Mouse (Mus musculus): ENCODE data around the gene Sap25. TPM values are rescaled to one million over a fixed set of nuclear protein-coding genes. Genes with fewer than 3 reads are reported as not detected.
"Not testable (repeated sequence)": the region's sequence is repeated elsewhere in the genome, so short reads cannot be mapped to it uniquely, and the experiment has no call there.

The Sap25 gene
- 1 to 10 TPM; 4.2 to 4.4 TPM for total RNA-seq (2021)
- long read RNA-seq, experiment 1, partial matches to known transcripts = 0 of 5 reads
- long read RNA-seq, experiment 1, other reads (novel, unspliced or antisense) = 0 of 5 reads
- long read RNA-seq, experiment 2, partial matches to known transcripts = 0 of 3 reads
- long read RNA-seq, experiment 2, other reads (novel, unspliced or antisense) = 0 of 3 reads

DNA sequence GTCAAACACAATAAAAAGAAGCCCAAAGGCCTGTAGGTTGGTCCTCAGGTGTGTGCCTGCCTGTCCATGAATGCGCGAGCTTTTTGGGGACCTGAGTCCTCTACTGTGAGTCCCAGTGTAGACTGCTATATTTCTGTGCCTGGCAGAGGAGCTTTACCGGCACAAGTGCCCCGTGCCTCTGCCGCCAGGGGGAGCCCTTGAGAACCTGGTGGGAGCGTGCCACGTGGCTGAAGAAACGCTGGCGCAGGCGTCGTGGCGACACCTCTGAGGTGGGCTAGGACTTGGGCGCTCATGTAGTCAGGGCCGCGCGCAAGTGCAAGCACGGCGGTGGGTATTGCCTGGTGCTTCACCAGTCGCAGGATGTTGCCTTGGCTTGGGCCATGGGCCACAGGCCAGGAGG, at the start of gene Sap25:
Gene Sap25 (plus strand): TSS at position 281 of the 400 bp plus-strand sequence.
- DNase-seq = peak in 1 of 2 experiments; percentile 51
- intact Hi-C loops (cut with DNase I) = no loop called here

DNA sequence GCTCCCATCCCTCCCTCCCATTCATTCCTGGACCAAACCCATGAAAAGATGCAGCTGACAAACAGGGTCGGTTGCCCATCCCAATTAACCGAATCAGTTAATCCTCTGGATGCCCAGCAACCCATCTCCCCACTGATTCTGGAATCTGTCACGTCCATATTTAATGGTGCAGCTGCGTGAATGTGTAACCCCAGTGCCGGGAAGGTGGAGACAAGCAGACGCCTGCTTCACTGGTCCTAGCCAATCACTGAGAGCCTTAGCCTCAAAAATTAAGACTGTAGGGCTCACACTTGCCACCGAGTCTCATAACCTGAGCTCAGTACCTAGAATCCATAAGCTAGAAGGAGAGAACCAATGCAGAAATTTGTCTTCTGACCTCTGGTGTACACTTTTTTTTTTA, 45.2 kb upstream of the Sap25 start:
- intact Hi-C loops (cut with DNase I) = no loop called here
- no peak for DNase-seq

DNA sequence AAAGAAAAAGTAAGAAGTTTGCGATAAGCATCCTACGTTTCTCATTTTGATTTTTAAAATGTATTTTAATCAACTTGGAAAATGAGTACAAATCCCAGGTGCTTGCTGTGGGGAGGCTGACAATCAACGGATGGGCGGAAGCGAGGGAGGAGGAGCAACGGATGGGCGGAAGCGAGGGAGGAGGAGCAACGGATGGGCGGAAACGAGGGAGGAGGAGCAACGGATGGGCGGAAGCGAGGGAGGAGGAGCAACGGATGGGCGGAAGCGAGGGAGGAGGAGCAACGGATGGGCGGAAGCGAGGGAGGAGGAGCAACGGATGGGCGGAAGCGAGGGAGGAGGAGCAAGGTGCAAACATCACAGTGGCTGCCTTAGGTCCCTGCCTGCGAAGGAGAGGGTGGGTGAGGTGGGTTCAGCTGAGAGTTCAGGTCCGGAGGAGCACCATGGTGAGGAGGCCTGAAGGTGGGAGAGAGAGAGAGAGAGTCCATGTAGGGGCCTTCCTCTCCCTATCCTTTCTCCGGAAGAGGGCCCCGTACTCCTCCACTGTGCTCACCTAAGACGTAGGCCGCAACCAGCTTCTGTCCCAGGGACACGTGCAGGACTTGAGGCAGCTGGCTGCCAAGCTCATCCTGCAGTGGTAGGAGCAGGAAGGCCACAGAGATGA, 44.4 kb upstream of the Sap25 start:
- intact Hi-C loops (cut with DNase I) = no loop called here
- DNase-seq = no peak

DNA sequence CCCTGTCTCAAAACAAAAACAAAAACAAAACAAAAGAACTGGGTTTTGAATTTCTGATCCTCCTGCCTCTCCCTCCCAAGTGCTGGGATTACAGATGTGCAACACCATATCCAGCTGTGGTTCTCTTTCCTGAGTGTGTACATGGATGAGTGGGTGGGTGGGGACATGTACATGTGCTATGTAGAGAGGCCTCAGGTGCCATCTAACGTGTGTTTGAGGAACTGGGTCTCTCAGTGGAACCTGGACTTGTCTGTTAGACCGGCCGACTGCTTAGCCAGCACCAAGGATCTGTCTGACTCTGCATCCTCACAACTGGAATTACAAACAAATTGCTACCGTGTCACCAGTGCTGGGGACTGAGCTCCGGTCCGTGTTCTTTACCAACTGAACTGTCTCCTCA, 43.5 kb upstream of the Sap25 start:
- intact Hi-C loops (cut with DNase I) = no loop called here
- no peak for DNase-seq

DNA sequence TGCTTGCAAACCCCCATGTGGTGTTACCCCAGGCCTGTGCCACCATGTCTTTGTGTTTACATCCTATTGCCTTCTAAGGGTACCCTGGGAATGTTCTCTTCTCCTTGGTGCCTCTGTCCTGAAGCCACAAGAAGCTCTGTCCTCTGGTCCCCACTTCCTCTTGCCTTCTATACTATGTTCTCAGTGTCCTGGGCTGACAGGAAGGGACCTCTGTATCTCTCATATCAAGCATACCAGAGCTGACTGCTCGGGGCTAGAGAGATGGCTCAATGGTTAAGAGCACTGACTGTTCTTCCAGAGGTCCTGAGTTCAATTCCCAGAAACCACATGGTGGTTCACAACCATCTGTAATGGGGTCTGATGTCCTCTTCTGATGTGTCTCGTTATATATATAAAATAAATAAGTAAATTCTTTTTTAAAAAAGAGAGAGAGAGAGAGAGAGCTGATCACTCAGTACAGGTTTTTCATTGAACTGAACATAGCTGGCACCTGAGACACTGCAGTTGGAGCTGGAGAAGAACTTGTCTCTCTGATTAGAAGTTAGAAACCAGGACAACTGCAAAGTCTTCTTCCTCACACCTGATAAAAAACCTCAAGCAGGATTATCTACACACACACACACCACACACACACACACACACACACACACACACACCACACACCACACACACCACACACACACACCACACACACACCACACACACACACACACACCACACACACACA, 42.9 kb upstream of the Sap25 start:
- DNase-seq = no peak
- intact Hi-C loops (cut with DNase I) = no loop called here

DNA sequence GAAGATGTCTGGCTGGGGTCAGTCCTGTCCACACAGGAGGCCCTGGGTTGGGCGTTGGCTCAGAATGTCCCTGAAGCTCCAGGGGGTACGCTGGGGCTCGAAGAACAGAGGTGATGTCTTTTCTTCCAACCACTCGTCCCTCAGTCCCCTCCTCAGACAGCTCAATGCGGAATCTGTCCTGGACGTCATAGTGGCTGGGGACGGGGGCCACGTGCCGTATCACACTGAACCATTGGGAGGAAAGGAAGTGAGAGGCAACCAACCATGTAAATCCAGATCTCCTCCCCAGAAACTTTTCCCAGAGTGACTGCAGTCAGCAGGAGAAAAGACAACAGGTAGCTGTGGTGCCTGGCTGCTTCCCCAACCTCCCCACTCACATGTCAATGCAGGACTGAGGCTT, 41.5 kb upstream of the Sap25 start:
- intact Hi-C loops (cut with DNase I) = no loop called here

DNA sequence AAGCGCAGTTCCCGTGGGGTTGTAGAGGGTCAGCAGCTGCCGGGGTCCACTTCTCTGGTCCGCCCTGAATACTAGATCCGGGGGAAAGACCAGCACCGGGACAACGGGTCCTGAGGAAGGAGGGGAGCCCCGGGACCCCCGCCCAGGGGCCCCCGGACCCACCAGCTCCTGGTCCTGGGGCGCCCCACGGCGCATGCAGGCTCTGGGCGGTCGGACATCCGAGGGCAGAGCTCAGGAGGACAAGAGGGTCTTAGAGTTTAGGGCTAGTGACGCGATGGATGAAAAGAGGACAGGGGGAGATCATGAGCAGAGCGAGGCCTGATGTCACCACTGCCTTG, 40.9 kb upstream of the Sap25 start:
- DNase-seq = no peak
- intact Hi-C loops (cut with DNase I) = loop anchor here (2.0 kb wide), 1 partner anchor 67 kb away; the partner anchor contains the start of genes Epo and Gnb2

More for the DNA sequence above, 41.5 kb upstream of the Sap25 start:
- DNase-seq = no peak

DNA sequence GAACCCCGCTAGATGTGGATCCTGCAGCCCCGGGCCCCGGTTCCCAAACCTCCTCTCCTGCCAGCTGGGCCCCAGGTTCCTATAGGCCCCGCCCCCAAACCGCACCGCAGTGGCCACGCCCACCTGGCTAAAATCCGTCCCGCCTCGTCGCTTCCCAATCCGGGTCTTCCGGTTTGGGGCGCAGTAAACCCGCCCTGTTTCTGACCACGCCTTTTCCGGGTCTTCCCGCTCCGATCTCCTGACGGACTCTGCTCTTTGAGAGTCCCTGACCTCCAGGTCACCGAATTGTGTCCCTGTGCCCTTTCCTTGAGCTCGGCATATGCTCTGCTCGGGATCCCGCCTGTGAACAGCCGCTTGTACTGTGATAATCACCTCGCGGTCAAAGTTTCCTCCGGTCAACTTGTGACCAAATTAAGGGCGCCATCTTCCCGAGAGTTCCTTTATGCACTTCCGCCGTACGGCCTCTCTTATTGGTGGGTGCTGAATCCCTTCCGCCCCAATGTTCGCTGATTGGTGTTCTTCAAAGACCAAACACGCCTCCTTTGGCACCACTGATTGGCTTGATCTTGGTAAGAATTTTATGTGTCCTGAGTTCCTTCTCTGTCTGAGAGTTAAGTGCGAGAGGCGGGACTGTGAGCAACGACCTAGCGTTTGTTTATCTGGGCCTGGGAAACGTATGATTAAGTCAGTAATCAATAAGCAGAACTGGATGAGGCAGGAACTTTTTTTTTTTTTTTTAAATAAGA, 40.3 kb upstream of the Sap25 start, which contains the start of gene Mospd3:
Gene Mospd3 (minus strand): TSS at position 440 of the 746 bp plus-strand sequence.
- DNase-seq = peak; percentile 96 to 97
- intact Hi-C loops (cut with DNase I) = loop anchor here (2.0 kb wide), 1 partner anchor 68 kb away; the partner anchor contains the start of genes Epo and Gnb2

DNA sequence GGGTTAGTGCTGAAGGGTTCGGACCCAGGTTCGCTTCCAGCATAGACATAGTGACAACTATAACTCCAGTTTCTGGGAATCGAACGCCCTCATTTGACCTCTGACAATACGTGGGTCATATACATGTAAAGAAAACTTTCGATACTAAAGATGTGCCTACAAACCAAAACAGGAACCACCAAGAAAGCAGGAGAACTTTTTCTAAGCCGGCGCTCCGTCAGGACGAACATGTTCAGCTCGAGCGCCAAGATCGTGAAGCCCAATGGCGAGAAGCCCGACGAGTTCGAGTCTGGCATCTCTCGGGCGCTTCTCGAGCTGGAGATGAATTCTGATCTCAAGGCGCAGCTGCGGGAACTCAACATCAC, 39.8 kb upstream of the Sap25 start:
- DNase-seq = peak in 1 of 2 experiments; percentile 66

DNA sequence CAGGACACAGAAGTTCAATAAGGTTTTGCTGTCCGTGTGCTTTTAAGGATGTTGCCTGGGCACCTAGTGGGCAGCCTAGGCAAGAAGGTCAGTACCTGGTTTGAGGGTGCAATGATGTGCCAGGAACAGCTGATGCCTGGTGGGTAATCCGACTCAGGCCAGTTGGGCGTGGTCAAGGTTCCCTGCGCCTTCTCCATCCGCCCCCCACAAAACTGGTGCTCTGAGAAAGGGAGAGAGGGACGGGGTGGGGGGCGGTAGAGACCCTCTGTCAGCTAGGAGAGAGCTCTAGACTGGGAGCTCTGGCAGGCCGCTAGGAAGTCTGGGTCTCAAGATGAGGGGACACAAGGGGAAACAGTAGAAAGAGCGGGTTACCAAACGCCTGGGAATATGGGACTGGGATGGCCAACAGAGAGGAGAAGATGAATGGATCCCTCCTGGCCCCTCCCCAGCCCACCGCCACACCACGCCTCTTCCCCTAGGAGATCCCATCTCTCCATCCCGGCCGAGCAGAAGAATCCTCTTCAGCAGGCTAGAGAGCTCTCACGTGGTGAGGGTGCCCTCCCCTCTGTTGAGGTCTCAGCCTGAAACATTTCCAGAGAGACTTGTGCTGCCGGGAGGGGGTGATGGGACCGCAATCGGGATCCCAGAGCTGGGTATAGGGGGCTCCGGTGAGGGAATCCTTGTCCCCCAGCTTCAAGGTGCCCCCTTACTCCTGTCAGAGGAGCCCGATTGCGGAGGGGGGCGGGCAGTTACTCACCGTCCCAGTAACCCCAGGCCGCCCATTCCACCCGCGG, 33.1 kb upstream of the Sap25 start:
- no peak for DNase-seq
- intact Hi-C loops (cut with DNase I) = no loop called here

More for the DNA sequence above, 39.8 kb upstream of the Sap25 start:
- intact Hi-C loops (cut with DNase I) = loop anchor here (2.0 kb wide), 1 partner anchor 69 kb away; the partner anchor contains the start of genes Epo and Gnb2

DNA sequence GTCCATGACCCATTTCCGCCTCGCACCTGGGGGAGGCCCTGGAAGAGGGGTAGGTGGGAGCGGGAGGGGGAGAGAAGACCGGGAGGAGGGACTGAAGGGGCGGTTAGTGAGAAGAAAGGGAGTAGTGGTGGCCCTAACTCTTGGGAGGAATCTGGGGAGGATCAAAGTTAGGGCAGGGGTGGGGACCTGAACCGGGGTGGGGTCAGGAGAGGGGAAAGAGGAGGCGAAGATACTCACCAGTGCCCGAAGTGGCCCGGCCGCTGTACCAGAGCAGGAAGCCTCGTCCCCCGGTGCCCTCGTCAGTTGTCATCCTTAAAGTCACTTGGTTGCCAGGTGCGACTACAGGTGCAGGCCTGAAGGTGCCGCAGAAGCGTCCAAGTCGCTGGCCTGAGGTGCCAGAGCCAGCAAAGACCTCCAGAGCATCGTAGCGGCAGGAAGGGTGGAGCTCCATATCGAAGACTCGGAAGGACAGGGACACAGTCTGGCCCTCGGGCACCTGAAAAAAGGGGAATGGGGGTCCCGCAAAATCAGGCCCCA, 32.4 kb upstream of the Sap25 start:
- intact Hi-C loops (cut with DNase I) = no loop called here

DNA sequence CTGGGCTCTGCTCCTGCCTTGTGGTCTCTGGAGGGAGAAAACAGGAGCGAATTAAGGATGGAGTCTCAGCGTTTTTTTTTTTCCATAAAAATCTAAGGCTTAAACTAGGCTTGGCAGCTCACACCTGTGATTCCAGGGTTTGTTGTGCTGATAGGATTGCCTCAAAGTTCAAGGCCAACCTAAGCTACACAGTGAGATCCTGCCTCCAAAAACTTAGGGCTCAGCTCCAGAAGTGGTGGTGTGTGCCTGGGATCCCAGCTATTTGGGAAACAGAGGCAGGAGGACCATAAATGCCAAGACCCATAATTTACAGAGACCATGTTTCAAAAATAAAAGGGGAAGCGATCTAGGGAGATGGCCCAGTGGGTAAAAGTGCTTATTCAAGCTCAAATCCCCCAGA, 31.8 kb upstream of the Sap25 start:
- intact Hi-C loops (cut with DNase I) = no loop called here
- no peak for DNase-seq

More for the DNA sequence above, 32.4 kb upstream of the Sap25 start:
- no peak for DNase-seq

DNA sequence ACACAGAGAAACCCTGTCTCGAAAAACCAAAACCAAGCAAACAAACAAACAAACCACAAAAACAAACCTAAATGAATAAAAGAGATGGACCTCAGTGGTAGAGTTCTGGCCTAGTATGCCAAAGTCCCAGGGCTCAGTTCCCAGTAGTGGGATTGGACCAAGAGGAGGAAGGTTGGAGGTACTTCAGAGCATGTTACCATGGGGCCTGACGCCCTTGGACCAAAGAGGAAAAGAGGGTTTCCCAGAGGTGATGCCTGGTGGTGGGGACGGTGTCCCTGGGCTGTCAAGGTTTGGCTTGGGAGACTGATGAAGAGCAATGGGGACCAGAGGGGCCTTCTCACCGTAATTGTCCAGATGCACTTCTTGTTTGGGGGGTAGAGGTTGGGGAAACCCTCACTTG, 31.1 kb upstream of the Sap25 start:
- intact Hi-C loops (cut with DNase I) = no loop called here
- DNase-seq = peak in 1 of 2 experiments; percentile 13

DNA sequence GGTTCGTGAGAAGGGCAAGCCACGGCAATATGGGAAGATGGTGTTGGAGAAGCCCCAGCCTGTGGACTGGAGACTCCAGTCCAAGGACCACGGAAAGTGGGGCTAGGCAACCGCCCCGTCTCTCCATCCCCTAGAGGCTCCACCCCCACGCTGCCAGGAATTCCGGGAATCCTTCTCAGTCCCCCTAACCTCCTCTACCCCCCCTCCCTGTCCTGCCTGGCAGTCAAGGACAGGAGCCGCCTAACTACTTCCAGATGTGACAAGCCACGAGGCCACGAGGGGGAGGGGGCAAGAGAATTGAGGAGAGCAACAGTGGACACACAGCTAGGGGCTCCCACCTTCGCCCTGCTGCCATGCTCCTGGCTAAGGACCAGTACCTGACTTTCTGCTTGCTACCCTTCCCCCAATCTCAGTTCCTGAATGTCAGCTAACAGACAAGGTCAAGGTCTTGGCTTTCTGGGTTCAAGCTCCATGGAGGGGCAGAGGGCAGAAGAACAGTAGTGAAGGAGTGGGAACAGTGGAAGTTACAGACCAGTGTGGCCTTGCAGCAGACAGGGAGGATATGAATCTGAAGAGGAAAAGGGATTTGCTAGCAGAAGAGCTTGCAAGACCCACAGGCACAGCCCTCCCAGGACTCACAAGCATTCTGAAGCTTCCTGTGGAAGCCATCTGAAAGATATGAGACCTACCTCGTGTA, 30.4 kb upstream of the Sap25 start:
- intact Hi-C loops (cut with DNase I) = no loop called here
- peak; percentile 80 to 85 for DNase-seq

DNA sequence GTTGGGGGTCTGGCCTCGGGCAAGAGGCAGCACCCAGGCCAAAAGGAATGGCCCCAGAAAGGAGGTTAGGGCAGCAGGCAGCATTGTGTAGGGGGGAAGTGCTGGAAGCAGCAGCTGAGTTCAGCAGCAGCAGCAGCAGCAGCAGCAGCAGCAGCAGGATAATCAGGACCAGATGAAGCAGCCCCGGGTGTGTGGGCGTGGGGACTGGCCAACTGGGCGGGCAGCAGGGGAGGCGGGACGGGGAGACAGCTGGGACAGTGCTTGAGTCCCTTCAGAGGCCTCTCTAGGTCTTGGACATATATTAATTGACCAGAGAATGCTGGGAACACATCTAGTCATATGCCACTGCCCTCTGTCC, 29.9 kb upstream of the Sap25 start:
- intact Hi-C loops (cut with DNase I) = no loop called here
- DNase-seq = peak; percentile 77 to 81

DNA sequence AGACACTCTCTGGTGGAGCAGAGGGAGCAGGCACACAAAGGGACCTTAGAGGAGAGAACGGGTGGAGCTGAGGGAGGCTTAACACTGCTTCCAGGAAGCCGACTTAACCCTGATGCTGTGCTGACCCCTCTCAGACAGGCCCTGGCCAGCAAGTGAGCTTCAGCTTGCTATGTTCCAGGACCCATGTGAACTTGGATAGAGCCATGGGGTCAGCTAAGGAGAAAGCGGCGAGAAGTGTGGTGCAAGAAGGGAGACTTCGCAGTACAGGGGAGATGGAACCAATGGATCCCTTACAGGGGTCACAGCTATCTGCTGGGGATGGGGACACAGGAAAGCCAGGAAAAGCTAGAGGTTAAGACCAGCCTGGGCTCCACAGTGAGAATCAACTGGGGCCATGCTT, 28.1 kb upstream of the Sap25 start:
- DNase-seq = no peak

DNA sequence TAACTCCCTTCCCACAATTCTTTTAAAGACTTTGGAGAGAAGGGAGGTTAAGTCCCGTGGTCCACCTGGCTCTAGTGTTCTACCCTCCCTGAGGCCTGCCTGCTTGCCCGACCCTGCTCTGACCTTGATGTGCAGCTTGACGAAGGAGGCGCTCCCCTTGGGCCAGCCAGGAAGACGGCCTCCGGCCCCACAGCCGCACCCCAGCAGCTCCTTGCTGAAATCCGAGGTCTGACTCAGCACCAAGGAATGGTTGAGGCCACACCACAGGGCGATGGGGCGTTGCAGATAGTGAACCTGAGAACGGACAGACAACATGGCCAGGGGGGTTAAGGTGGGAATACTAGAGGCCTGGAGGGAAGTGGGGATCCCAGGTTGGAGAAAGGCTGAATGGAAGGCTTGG, 27.6 kb upstream of the Sap25 start, which contains the start of gene Pcolce:
Gene Pcolce (minus strand): TSS at position 235 of the 400 bp plus-strand sequence.
- intact Hi-C loops (cut with DNase I) = no loop called here
- no peak for DNase-seq

More for the DNA sequence above, 28.1 kb upstream of the Sap25 start:
- intact Hi-C loops (cut with DNase I) = no loop called here

DNA sequence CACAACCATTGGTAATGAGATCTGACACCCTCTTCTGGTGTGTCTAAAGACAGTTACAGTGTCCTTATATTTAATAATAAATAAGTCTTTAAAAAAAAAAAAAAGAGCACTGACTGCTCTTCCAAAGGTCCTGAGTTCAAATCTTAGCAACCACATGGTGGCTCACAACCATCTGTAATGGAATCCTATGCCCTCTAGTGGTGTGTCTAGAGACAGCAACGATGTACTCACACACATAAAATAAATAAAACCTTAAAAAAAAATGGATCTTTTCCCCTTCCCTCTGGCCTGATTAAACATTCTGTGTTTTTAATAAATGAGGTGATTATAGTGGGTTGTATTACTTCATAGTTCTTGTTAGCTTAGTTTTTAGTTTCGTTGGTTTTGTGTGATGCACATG, 26.2 kb upstream of the Sap25 start:
- intact Hi-C loops (cut with DNase I); DNase-seq: not testable (repeated sequence)

DNA sequence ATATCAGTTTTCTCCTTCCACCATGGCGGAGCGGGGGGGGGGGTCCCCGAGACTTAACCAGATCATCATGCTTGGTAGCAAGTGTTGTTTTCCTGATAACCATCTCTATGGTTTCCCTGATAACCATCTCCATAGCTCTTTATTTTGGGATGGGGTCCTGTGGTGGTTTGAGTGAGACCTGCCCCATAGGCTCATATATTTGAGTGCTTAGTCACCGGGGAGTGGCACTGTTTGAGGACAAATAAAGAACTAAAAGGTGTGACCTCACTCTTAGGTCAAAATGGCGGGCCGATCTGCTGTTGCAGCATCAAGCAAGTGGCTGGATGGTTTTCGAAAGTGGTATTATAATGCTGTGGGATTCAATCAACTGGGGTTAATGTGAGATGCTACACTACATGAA, 25.8 kb upstream of the Sap25 start:
- intact Hi-C loops (cut with DNase I) = no loop called here
- no peak for DNase-seq
